Mouse (Mus musculus) hindbrain, embryonic 11.5 days (tissue): Measurements from ENCODE around the gene Cnpy1. TPM values are rescaled to one million over a fixed set of nuclear protein-coding genes. Genes with fewer than 3 reads are reported as not detected.

Source experiments
- ATAC-seq: fragments of 200-750 bp; cut with Nextera tagmentation; 2 replicates; pipeline ENCODE4 v1.8.0; 2017; ENCODE audit warnings: mild to moderate bottlenecking, moderate TSS enrichment, moderate library complexity; ENCODE audit not compliant: low FRiP score
- DNase-seq: peaks from one replicate; pipeline ENCODE4 v3.0.0-alpha.2; 2015; ENCODE audit warnings: low spot score
- H3K27ac ChIP-seq: fragments of 300-500 bp; sonication (generic); 2 replicates; pipeline ENCODE4 v1.5.1; 2014; ENCODE audit warnings: mild to moderate bottlenecking, low read depth, low read length
- H3K27me3 ChIP-seq: fragments of 300-500 bp; sonication (generic); 2 replicates; pipeline ENCODE4 v1.6.1; 2014; ENCODE audit warnings: mild to moderate bottlenecking, low read length, moderate library complexity, mixed read lengths; ENCODE audit not compliant: control insufficient read depth, insufficient read depth
- H3K36me3 ChIP-seq: fragments of 300-500 bp; sonication (generic); 2 replicates; pipeline ENCODE4 v1.6.1; 2014; ENCODE audit warnings: mild to moderate bottlenecking, low read length, moderate library complexity, mixed read lengths; ENCODE audit not compliant: control insufficient read depth, insufficient read depth
- H3K4me1 ChIP-seq: fragments of 300-500 bp; sonication (generic); replicated peaks from 2 replicates; pipeline ENCODE4 v1.6.1; 2014; ENCODE audit warnings: low read length, mixed read lengths; ENCODE audit not compliant: control insufficient read depth, insufficient read depth
- H3K4me2 ChIP-seq: fragments of 300-500 bp; sonication (generic); replicated peaks from 2 replicates; pipeline ENCODE4 v1.6.1; 2014; ENCODE audit warnings: mild to moderate bottlenecking, low read depth, low read length
- H3K4me3 ChIP-seq: fragments of 300-500 bp; sonication (generic); 2 replicates; pipeline ENCODE4 v1.5.1; 2014; ENCODE audit warnings: low read depth, low read length
- H3K9ac ChIP-seq: fragments of 300-500 bp; sonication (generic); 2 replicates; pipeline ENCODE4 v1.6.1; 2014; ENCODE audit warnings: low read depth, low read length
- H3K9me3 ChIP-seq: fragments of 300-500 bp; sonication (generic); 2 replicates; pipeline ENCODE4 v1.6.1; 2016; ENCODE audit warnings: low read length; ENCODE audit not compliant: control insufficient read depth
- WGBS: fragments of 180-500 bp; shearing (Covaris S2); extraction: QIAGEN DNeasy Blood & Tissue Kit; methylation state at CpG from one replicate; pipeline ENCODE4 v1.1.7; 2014; 5-methylcytosine and 5-hydroxymethylcytosine counted together
- polyA plus RNA-seq: library from polyadenylated mRNA; unstranded; fragments of >200 nt; fragmentation: Nextera tagmentation; extraction: Ambion mirVana; gene quantifications from 2 replicates; pipeline ENCODE4 v1.2.1, GENCODE M21; 2014

The Cnpy1 gene
- polyA plus RNA-seq, 1 experiment from 2014 or later, result 63.4 TPM

- H3K4me1 ChIP-seq, result no peaks in the 10 kb centered on the region
- ATAC-seq (no peak), DNase-seq (no peak)
- H3K27me3 ChIP-seq, result no peaks in the 10 kb centered on the region
- no peak overlapping the region for H3K9ac ChIP-seq
- 68% methylated on average over 2 of the region's 2 CpGs for WGBS
- H3K4me3 ChIP-seq, result no peak overlapping the region
- H3K27ac ChIP-seq, result no peak overlapping the region
- H3K9me3 ChIP-seq, result no peaks in the 10 kb centered on the region
- no peak overlapping the region for H3K4me2 ChIP-seq
- H3K36me3 ChIP-seq, result no peaks in the 10 kb centered on the region
Measured at GRCm38 (mm10) chr5:28267576-28267975, 22.0 kb upstream of the Cnpy1 start.

GRCm38 (mm10) chr5:28265653-28266052, 20.0 kb upstream of the Cnpy1 start:
- Histone ChIP-seq H3K9ac (no peak overlapping the region), H3K36me3 (no peaks in the 10 kb centered on the region), H3K4me3 (no peak overlapping the region), H3K4me2 (no peak overlapping the region), H3K9me3 (no peaks in the 10 kb centered on the region), H3K27me3 (no peaks in the 10 kb centered on the region), H3K27ac (no peak overlapping the region), H3K4me1 (no peaks in the 10 kb centered on the region)
- no peak for ATAC-seq
- no peak for DNase-seq

GRCm38 (mm10) chr5:28263852-28264251, 18.2 kb upstream of the Cnpy1 start:
- Histone ChIP-seq H3K9me3 (no peaks in the 10 kb centered on the region), H3K36me3 (no peaks in the 10 kb centered on the region), H3K4me3 (no peak overlapping the region), H3K9ac (no peak overlapping the region), H3K27me3 (no peaks in the 10 kb centered on the region), H3K4me1 (no peaks in the 10 kb centered on the region), H3K27ac (no peak overlapping the region), H3K4me2 (no peak overlapping the region)
- 17% methylated on average over 1 of the region's 1 CpGs for WGBS
- ATAC-seq (no peak), DNase-seq (no peak)

GRCm38 (mm10) chr5:28262070-28262469, 16.5 kb upstream of the Cnpy1 start:
- no peak overlapping the region for H3K9ac ChIP-seq
- no peak overlapping the region for H3K4me2 ChIP-seq
- no peaks in the 10 kb centered on the region for H3K27me3 ChIP-seq
- ATAC-seq (no peak), DNase-seq (no peak)
- 89% methylated on average over 5 of the region's 5 CpGs for WGBS
- H3K9me3 ChIP-seq, result no peaks in the 10 kb centered on the region
- no peak overlapping the region for H3K27ac ChIP-seq
- no peaks in the 10 kb centered on the region for H3K4me1 ChIP-seq
- H3K36me3 ChIP-seq, result no peaks in the 10 kb centered on the region
- no peak overlapping the region for H3K4me3 ChIP-seq

- no peak for ATAC-seq
- Histone ChIP-seq H3K4me3 (no peak overlapping the region), H3K27ac (no peak overlapping the region), H3K4me1 (no peaks in the 10 kb centered on the region), H3K27me3 (no peaks in the 10 kb centered on the region), H3K9me3 (no peaks in the 10 kb centered on the region), H3K9ac (no peak overlapping the region), H3K36me3 (no peaks in the 10 kb centered on the region), H3K4me2 (no peak overlapping the region)
- WGBS, result 78% methylated on average over 1 of the region's 1 CpGs
- DNase-seq, result no peak
Measured at GRCm38 (mm10) chr5:28259939-28260338, 14.3 kb upstream of the Cnpy1 start.

GRCm38 (mm10) chr5:28259385-28259784, 13.8 kb upstream of the Cnpy1 start:
- no peak for DNase-seq
- 68% methylated on average over 1 of the region's 1 CpGs for WGBS

GRCm38 (mm10) chr5:28257816-28258215, 12.2 kb upstream of the Cnpy1 start:
- H3K4me1 ChIP-seq, result no peaks in the 10 kb centered on the region
- H3K9ac ChIP-seq, result no peak overlapping the region
- H3K4me2 ChIP-seq, result no peak overlapping the region
- H3K27ac ChIP-seq, result no peak overlapping the region
- ATAC-seq (no peak), DNase-seq (no peak)
- no peaks in the 10 kb centered on the region for H3K36me3 ChIP-seq
- 70% methylated on average over 4 of the region's 4 CpGs for WGBS
- H3K4me3 ChIP-seq, result no peak overlapping the region
- H3K27me3 ChIP-seq, result no peaks in the 10 kb centered on the region
- H3K9me3 ChIP-seq, result no peaks in the 10 kb centered on the region

More at GRCm38 (mm10) chr5:28259385-28259784, 13.8 kb upstream of the Cnpy1 start:
- no peak overlapping the region for H3K4me3 ChIP-seq
- H3K9ac ChIP-seq, result no peak overlapping the region
- no peaks in the 10 kb centered on the region for H3K27me3 ChIP-seq
- H3K4me1 ChIP-seq, result no peaks in the 10 kb centered on the region
- no peak overlapping the region for H3K4me2 ChIP-seq
- no peaks in the 10 kb centered on the region for H3K9me3 ChIP-seq
- H3K27ac ChIP-seq, result no peak overlapping the region
- ATAC-seq, result no peak
- H3K36me3 ChIP-seq, result no peaks in the 10 kb centered on the region

- DNase-seq (no peak), ATAC-seq (no peak)
- H3K27me3 ChIP-seq, result no peaks in the 10 kb centered on the region
- WGBS, result 89% methylated on average over 4 of the region's 4 CpGs
- no peak overlapping the region for H3K4me3 ChIP-seq
- H3K27ac ChIP-seq, result no peak overlapping the region
- no peak overlapping the region for H3K9ac ChIP-seq
- no peak overlapping the region for H3K4me2 ChIP-seq
- no peaks in the 10 kb centered on the region for H3K9me3 ChIP-seq
- H3K36me3 ChIP-seq, result no peaks in the 10 kb centered on the region
- H3K4me1 ChIP-seq, result no peaks in the 10 kb centered on the region
Measured at GRCm38 (mm10) chr5:28252999-28253398, 7.4 kb upstream of the Cnpy1 start.

- Histone ChIP-seq H3K9ac (no peak overlapping the region), H3K27ac (no peak overlapping the region), H3K27me3 (no peaks in the 10 kb centered on the region), H3K36me3 (no peaks in the 10 kb centered on the region), H3K4me3 (no peak overlapping the region), H3K4me1 (no peaks in the 10 kb centered on the region), H3K9me3 (no peaks in the 10 kb centered on the region), H3K4me2 (no peak overlapping the region)
- ATAC-seq, result no peak
- 88% methylated on average over 4 of the region's 4 CpGs for WGBS
- DNase-seq, result no peak
Measured at GRCm38 (mm10) chr5:28252260-28252659, 6.7 kb upstream of the Cnpy1 start.
